Comparison of ENCODE assay signal across 8 mouse cellular contexts in genomic region chr10:80774549-80774948, GRCm38 (mm10). TPM values are rescaled to one million over a fixed set of nuclear protein-coding genes. Genes with fewer than 3 reads are reported as not detected.
A peak's percentile ranks its signal among the peaks of the same experiment; 100 is the strongest.
DNase-seq lines count a peak whose midpoint lies in the region; ATAC-seq and TF ChIP-seq lines count a peak whose summit lies in the region.

No protein-coding gene starts in this region.

- ATAC-seq in embryonic facial prominence, embryonic 15.5 days (ENCODE audit: insufficient number of reproducible peaks, low FRiP score, low TSS enrichment, low read depth): peak; percentile 73
- peak; percentile 77 for ATAC-seq in limb, embryonic 14.5 days (ENCODE audit: low FRiP score, low read depth)
- ATAC-seq in midbrain, embryonic 16.5 days: peak; percentile 68

- H3K4me2 ChIP-seq in embryonic facial prominence, embryonic 15.5 days (replicated peaks): no peak overlapping the region
- no peak overlapping the region for H3K4me2 ChIP-seq in limb, embryonic 14.5 days (replicated peaks; ENCODE audit: low read depth, low read length, severe bottlenecking)
- no peak overlapping the region for H3K4me2 ChIP-seq in midbrain, embryonic 16.5 days (ENCODE audit: low read length)

- TF ChIP-seq POLR2A in bone marrow, adult 2 months (IDR thresholded peaks at IDR 0.05; ENCODE audit: borderline replicate concordance, control insufficient read depth, low read depth, low read length): no peak
- no peak for TF ChIP-seq POLR2A in limb, embryonic 14.5 days (IDR thresholded peaks at IDR 0.05; ENCODE audit: borderline replicate concordance, extremely low read depth, insufficient read depth, insufficient read length)

- H3K9ac ChIP-seq in embryonic facial prominence, embryonic 15.5 days: no peak overlapping the region
- no peak overlapping the region for H3K9ac ChIP-seq in limb, embryonic 14.5 days (ENCODE audit: low read depth, low read length, severe bottlenecking)
- no peak overlapping the region for H3K9ac ChIP-seq in midbrain, embryonic 16.5 days (ENCODE audit: low read depth, low read length)

- H3K36me3 ChIP-seq in embryonic facial prominence, embryonic 15.5 days: peaks cover 94% of the 10 kb centered on the region
- peaks cover 97% of the 10 kb centered on the region for H3K36me3 ChIP-seq in limb, embryonic 14.5 days (ENCODE audit: control insufficient read depth, insufficient read depth, low read length)
- H3K36me3 ChIP-seq in midbrain, embryonic 16.5 days (ENCODE audit: control insufficient read depth, insufficient read depth, low read length): peaks cover 48% of the 10 kb centered on the region

- no peak overlapping the region for H3K4me3 ChIP-seq in bone marrow, adult 2 months (replicated peaks; ENCODE audit: control insufficient read depth, low read depth, low read length)
- H3K4me3 ChIP-seq in embryonic facial prominence, embryonic 15.5 days (replicated peaks): no peak overlapping the region
- H3K4me3 ChIP-seq in limb, embryonic 14.5 days (replicated peaks; ENCODE audit: low read length): no peak overlapping the region
- no peak overlapping the region for H3K4me3 ChIP-seq in midbrain, embryonic 16.5 days (ENCODE audit: low read depth, low read length)

- H3K4me1 ChIP-seq in bone marrow, adult 2 months (ENCODE audit: control insufficient read depth, insufficient read depth, low read length): no peaks in the 10 kb centered on the region
- H3K4me1 ChIP-seq in embryonic facial prominence, embryonic 15.5 days: peaks cover 32% of the 10 kb centered on the region
- H3K4me1 ChIP-seq in limb, embryonic 14.5 days (ENCODE audit: control insufficient read depth, insufficient read depth, low read length): peaks cover 4% of the 10 kb centered on the region; the same call in 1 of the 2 replicates
- H3K4me1 ChIP-seq in midbrain, embryonic 16.5 days (ENCODE audit: control insufficient read depth, insufficient read depth, low read length): no peaks in the 10 kb centered on the region

- H3K9me3 ChIP-seq in embryonic facial prominence, embryonic 15.5 days (replicated peaks): no peaks in the 10 kb centered on the region
- no peaks in the 10 kb centered on the region for H3K9me3 ChIP-seq in limb, embryonic 14.5 days (ENCODE audit: control insufficient read depth, low read length)
- H3K9me3 ChIP-seq in midbrain, embryonic 16.5 days (replicated peaks; ENCODE audit: control insufficient read depth, low read length, poor library complexity, severe bottlenecking): no peaks in the 10 kb centered on the region

- no peak overlapping the region for H3K27ac ChIP-seq in bone marrow, adult 2 months (ENCODE audit: control insufficient read depth, insufficient read depth, low read depth, low read length, poor library complexity)
- H3K27ac ChIP-seq in embryonic facial prominence, embryonic 15.5 days (replicated peaks): peak overlapping the region; percentile 77
- peak overlapping the region; percentile 39; the same call in 1 of the 2 replicates for H3K27ac ChIP-seq in limb, embryonic 14.5 days (replicated peaks; ENCODE audit: low read depth, low read length)
- H3K27ac ChIP-seq in midbrain, embryonic 16.5 days (ENCODE audit: low read length): no peak overlapping the region; the same call in 1 of the 2 replicates

- H3K27me3 ChIP-seq in embryonic facial prominence, embryonic 15.5 days: no peaks in the 10 kb centered on the region
- no peaks in the 10 kb centered on the region for H3K27me3 ChIP-seq in limb, embryonic 14.5 days (ENCODE audit: control insufficient read depth, insufficient read depth, low read length)
- H3K27me3 ChIP-seq in midbrain, embryonic 16.5 days (ENCODE audit: control insufficient read depth, insufficient read depth, low read depth, low read length): no peaks in the 10 kb centered on the region

- 35% methylated on average over 2 of the region's 2 CpGs for WGBS in bone marrow, adult 2 months
- 9% methylated on average over 2 of the region's 2 CpGs for WGBS in embryonic facial prominence, embryonic 15.5 days
- WGBS in limb, embryonic 14.5 days: 34% methylated on average over 2 of the region's 2 CpGs
- WGBS in midbrain, embryonic 16.5 days: 64% methylated on average over 2 of the region's 2 CpGs

- DNase-seq in A20 (ENCODE audit: low read depth, low spot score): peak; percentile 49
- DNase-seq in heart, adult 9 months (ENCODE audit: low spot score in 2 of 2): peak; percentile 85 to 87
- peak; percentile 81 for DNase-seq in kidney, adult 9 months
- DNase-seq in limb, embryonic 14.5 days (ENCODE audit: low spot score): peak; percentile 86
- DNase-seq in spleen, postnatal 10 days (ENCODE audit: low spot score in 2 of 2): peak; percentile 67 to 83

- TF ChIP-seq CTCF in bone marrow, adult 2 months (IDR thresholded peaks at IDR 0.05; ENCODE audit: control insufficient read depth, insufficient read depth, low read length): peak; percentile 90

RNA-seq across cellular contexts. Expression of gene Dot1l, which starts 19.5 kb away (rescaled TPM):
- polyA plus RNA-seq in bone marrow, adult 2 months (2011; ENCODE audit: insufficient read depth, insufficient read length, low replicate concordance, missing spikeins): 30.8 and 55.1 TPM in 2 replicates
- polyA plus RNA-seq in embryonic facial prominence, embryonic 15.5 days (2015; fragmentation: Nextera tagmentation; extraction: Ambion mirVana): 17.1 and 21.7 TPM in 2 replicates
- 55.1 and 72.2 TPM in 2 replicates for polyA plus RNA-seq in limb, embryonic 14.5 days (2012; rRNA removed)
- polyA plus RNA-seq in limb, embryonic 14.5 days (2014; fragmentation: Nextera tagmentation; extraction: Ambion mirVana): 22.7 and 25.6 TPM in 2 replicates
- polyA plus RNA-seq in midbrain, embryonic 16.5 days (2015; fragmentation: Nextera tagmentation; extraction: Ambion mirVana): 17.7 and 17.8 TPM in 2 replicates

RNA-seq across cellular contexts. Expression of gene Sf3a2, which starts 23.4 kb away (rescaled TPM):
- 26.5 and 34.5 TPM in 2 replicates for polyA plus RNA-seq in bone marrow, adult 2 months (2011; ENCODE audit: insufficient read depth, insufficient read length, low replicate concordance, missing spikeins)
- 68.1 and 79.7 TPM in 2 replicates for polyA plus RNA-seq in embryonic facial prominence, embryonic 15.5 days (2015; fragmentation: Nextera tagmentation; extraction: Ambion mirVana)
- 78.0 and 102 TPM in 2 replicates for polyA plus RNA-seq in limb, embryonic 14.5 days (2012; rRNA removed)
- polyA plus RNA-seq in limb, embryonic 14.5 days (2014; fragmentation: Nextera tagmentation; extraction: Ambion mirVana): 80.6 and 87.6 TPM in 2 replicates
- polyA plus RNA-seq in midbrain, embryonic 16.5 days (2015; fragmentation: Nextera tagmentation; extraction: Ambion mirVana): 57.8 and 60.6 TPM in 2 replicates

RNA-seq across cellular contexts. Expression of gene Plekhj1, which starts 23.9 kb away (rescaled TPM):
- 123 and 186 TPM in 2 replicates for polyA plus RNA-seq in bone marrow, adult 2 months (2011; ENCODE audit: insufficient read depth, insufficient read length, low replicate concordance, missing spikeins)
- polyA plus RNA-seq in embryonic facial prominence, embryonic 15.5 days (2015; fragmentation: Nextera tagmentation; extraction: Ambion mirVana): 121 and 125 TPM in 2 replicates
- polyA plus RNA-seq in limb, embryonic 14.5 days (2012; rRNA removed): 109 and 110 TPM in 2 replicates
- 119 and 121 TPM in 2 replicates for polyA plus RNA-seq in limb, embryonic 14.5 days (2014; fragmentation: Nextera tagmentation; extraction: Ambion mirVana)
- 121 and 125 TPM in 2 replicates for polyA plus RNA-seq in midbrain, embryonic 16.5 days (2015; fragmentation: Nextera tagmentation; extraction: Ambion mirVana)

RNA-seq across cellular contexts. Expression of gene Amh, which starts 30.5 kb away (rescaled TPM):
- polyA plus RNA-seq in bone marrow, adult 2 months (2011; ENCODE audit: insufficient read depth, insufficient read length, low replicate concordance, missing spikeins): 3.0 TPM in 1 of 2 replicates, not detected in the other
- 0.09 TPM in 1 of 2 replicates, not detected in the other for polyA plus RNA-seq in embryonic facial prominence, embryonic 15.5 days (2015; fragmentation: Nextera tagmentation; extraction: Ambion mirVana)
- polyA plus RNA-seq in limb, embryonic 14.5 days (2012; rRNA removed): 1.0 and 1.9 TPM in 2 replicates
- polyA plus RNA-seq in limb, embryonic 14.5 days (2014; fragmentation: Nextera tagmentation; extraction: Ambion mirVana): 0.11 TPM in 1 of 2 replicates, not detected in the other
- polyA plus RNA-seq in midbrain, embryonic 16.5 days (2015; fragmentation: Nextera tagmentation; extraction: Ambion mirVana): not detected in 2 replicates

RNA-seq across cellular contexts. Expression of gene Ap3d1, which starts 32.5 kb away (rescaled TPM):
- 35.9 and 68.0 TPM in 2 replicates for polyA plus RNA-seq in bone marrow, adult 2 months (2011; ENCODE audit: insufficient read depth, insufficient read length, low replicate concordance, missing spikeins)
- 75.2 and 76.1 TPM in 2 replicates for polyA plus RNA-seq in embryonic facial prominence, embryonic 15.5 days (2015; fragmentation: Nextera tagmentation; extraction: Ambion mirVana)
- polyA plus RNA-seq in limb, embryonic 14.5 days (2012; rRNA removed): 123 and 150 TPM in 2 replicates
- polyA plus RNA-seq in limb, embryonic 14.5 days (2014; fragmentation: Nextera tagmentation; extraction: Ambion mirVana): 75.1 and 82.9 TPM in 2 replicates
- 99.5 and 112 TPM in 2 replicates for polyA plus RNA-seq in midbrain, embryonic 16.5 days (2015; fragmentation: Nextera tagmentation; extraction: Ambion mirVana)

Comparison
In these comparisons a context has a peak if more than half of its experiments do, and no peak if none do; other contexts are left out.
1. H3K27ac ChIP-seq: peak in embryonic facial prominence, embryonic 15.5 days (single experiment) and limb, embryonic 14.5 days (single experiment); none in bone marrow, adult 2 months (single experiment) and midbrain, embryonic 16.5 days (single experiment).
2. Peak in every context shown above with its lines, with median percentiles within 50 percentile points of each other: DNase-seq and ATAC-seq.